Mouse (Mus musculus): Measurements from ENCODE around the gene Rftn1. TPM values are rescaled to one million over a fixed set of nuclear protein-coding genes. Genes with fewer than 3 reads are reported as not detected.

The Rftn1 gene
- total RNA-seq, 2 experiments from 2014 or later: 7.3 to 9.2 TPM

DNA sequence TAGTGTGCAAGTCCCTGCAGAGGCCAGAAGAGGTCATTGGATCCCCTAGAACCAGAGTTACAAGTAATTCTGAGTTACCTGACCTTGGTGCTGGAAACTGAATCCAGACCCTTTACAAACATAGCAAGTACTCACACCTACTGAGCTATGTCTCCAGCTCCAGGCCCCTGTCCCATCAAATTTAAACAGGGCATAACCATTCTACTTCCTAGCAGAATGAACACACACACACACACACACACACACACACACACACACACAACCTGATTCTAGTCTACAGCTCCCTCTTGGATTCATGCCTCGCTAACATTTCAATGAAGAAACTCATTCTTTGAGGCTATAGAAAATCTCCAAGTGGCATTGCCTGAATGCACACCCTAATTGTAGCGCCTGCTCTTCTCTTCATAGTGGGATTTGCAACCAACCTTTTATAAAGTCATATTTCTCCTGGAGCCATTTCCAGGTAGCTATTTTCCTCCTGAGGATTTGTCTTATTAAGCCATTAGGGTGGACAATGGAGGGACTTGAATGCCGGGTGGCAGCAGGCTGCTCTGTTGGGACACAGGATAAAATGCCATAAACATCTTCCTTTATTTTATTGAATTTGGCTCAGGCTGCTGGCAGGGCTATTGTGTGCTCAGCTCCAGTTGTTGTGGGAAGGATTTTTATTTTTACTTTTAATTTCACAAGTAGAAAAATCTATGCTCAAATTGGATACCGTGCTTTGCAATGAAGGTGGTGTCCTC lies 213.6 kb downstream of the Rftn1 start:
- intact Hi-C loops (cut with DNase I): no loop called here
- DNase-seq (ENCODE audit: low spot score in 2 of 2): no peak

GRCm38 (mm10) chr17:49975481-49975880 lies 215.0 kb downstream of the Rftn1 start:
- no peak for DNase-seq (ENCODE audit: low spot score in 2 of 2)
- intact Hi-C loops (cut with DNase I): no loop called here

- no peak for DNase-seq (ENCODE audit: low spot score in 2 of 2)
- intact Hi-C loops (cut with DNase I): no loop called here
These were observed 215.5 kb downstream of the Rftn1 start for GRCm38 (mm10) chr17:49974996-49975395.

- DNase-seq (ENCODE audit: low spot score in 2 of 2): no peak
- intact Hi-C loops (cut with DNase I): no loop called here
These were observed 218.3 kb downstream of the Rftn1 start for GRCm38 (mm10) chr17:49972164-49972563.

DNA sequence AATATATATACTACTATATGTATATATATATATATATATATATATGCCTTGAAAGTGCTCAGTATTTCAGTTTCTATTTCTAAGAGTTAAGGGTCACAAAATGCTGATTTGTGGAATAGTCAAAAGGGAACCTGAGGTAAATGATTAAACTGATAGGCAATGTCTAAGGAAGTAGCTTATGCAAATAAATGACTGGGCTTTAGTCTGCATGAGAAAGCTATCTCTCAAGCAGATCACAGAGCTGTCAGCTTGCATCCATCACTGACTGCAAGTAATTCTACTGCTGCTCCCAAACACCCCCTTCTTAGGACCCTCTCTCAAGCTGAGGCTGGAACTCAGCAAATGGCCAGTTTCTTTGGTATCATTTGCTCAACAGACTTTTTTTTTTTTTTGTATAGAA lies 219.4 kb downstream of the Rftn1 start:
- no peak for DNase-seq (ENCODE audit: low spot score in 2 of 2)

GRCm38 (mm10) chr17:49968467-49969207 lies 221.8 kb downstream of the Rftn1 start:
- DNase-seq (ENCODE audit: low spot score in 2 of 2): peak; percentile 60 to 73
- intact Hi-C loops (cut with DNase I): loop anchor here (1.0 to 5.0 kb wide), 2 partner anchors 224 to 269 kb away; partner anchors contain the start of gene Rftn1

More for the DNA sequence above, 219.4 kb downstream of the Rftn1 start:
- intact Hi-C loops (cut with DNase I): no loop called here

DNA sequence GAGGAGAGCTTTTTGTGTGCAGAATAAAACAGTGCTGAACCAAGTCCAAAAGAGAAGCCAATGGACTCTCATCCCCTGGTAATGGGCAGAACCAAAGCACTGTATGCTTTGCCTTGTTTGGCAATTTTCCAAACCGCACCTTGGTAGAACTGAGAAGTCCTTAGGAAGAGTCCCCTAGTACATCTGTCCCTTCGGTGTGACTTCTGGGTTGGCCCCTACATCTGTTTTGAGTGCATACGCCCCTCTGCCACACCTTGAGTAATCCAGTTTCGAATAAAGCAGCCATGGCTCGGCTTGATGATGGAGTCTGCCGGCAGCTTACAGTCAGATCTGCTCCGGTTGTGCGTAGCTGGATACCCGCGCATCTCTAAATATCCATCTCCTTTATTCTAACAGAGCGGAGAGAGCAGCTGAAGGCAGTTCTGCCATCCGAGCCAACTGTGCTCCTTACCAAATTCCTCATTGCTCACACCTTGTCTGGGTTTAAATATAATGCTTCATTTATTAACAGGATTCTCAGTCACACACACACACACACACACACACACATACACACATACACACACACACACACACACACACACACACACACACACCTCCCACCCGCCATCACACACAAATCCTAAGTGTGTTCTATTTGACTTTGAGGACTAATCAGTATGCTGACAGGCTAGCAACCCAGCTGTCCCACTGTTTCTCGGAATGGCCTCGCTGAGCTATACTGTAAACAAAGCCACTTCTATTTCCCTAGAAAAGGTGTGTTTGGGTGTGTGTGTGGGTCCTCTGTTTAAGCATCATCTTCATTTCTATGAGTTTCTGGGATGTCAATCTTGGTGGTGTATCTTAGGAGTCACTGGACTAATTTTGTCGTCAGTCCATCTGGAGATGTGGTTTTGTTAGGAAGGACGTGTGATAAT lies 224.4 kb downstream of the Rftn1 start:
- intact Hi-C loops (cut with DNase I): loop anchor here (5.0 kb wide), 1 partner anchor 226 kb away; the partner anchor contains the start of gene Rftn1
- DNase-seq (ENCODE audit: low spot score in 2 of 2): no peak

DNA sequence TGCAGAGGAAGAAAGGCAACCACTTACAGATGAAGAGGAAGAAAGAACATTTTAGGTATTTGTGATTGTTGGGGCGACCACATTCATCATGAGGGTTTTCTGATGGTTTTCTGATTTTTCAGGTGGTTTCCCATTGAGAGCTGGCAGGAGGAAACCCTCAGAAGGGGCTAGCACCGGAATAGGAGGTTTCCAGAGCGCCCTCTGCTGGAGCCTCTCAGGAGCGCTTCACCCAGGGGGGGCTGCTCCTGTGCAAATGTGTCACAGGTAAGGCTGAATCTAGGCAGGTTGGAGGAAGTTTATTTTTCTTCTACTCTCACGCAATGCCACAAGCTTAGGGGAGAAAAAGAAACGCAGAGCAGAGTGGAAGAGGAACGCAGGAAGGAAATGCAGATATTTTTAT lies 225.4 kb downstream of the Rftn1 start:
- DNase-seq (ENCODE audit: low spot score in 2 of 2): no peak
- intact Hi-C loops (cut with DNase I): loop anchor here (5.0 kb wide), 1 partner anchor 227 kb away; the partner anchor contains the start of gene Rftn1

DNA sequence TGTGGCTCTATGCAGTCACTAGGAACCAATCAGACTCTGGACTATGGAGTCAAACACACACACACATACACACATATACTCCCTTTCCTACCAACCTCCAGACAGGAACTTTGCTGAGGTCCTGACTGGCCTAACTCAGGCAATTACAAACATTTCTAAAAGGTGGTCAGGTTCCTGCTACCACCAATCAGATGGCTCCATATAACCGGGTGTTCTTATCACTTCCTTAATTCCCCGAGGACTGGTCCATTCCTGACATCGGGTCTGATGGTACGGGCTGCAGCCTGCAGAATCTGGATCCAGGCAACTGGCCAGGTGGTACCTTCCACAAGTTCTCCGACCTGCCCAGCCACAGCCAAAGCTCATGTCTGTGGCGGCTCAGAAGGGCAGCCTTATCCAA lies 226.0 kb downstream of the Rftn1 start:
- intact Hi-C loops (cut with DNase I): no loop called here

GRCm38 (mm10) chr17:49959021-49959420 lies 231.5 kb downstream of the Rftn1 start:
- intact Hi-C loops (cut with DNase I): no loop called here
- no peak for DNase-seq (ENCODE audit: low spot score in 2 of 2)

More for the DNA sequence above, 226.0 kb downstream of the Rftn1 start:
- DNase-seq (ENCODE audit: low spot score in 2 of 2): no peak

DNA sequence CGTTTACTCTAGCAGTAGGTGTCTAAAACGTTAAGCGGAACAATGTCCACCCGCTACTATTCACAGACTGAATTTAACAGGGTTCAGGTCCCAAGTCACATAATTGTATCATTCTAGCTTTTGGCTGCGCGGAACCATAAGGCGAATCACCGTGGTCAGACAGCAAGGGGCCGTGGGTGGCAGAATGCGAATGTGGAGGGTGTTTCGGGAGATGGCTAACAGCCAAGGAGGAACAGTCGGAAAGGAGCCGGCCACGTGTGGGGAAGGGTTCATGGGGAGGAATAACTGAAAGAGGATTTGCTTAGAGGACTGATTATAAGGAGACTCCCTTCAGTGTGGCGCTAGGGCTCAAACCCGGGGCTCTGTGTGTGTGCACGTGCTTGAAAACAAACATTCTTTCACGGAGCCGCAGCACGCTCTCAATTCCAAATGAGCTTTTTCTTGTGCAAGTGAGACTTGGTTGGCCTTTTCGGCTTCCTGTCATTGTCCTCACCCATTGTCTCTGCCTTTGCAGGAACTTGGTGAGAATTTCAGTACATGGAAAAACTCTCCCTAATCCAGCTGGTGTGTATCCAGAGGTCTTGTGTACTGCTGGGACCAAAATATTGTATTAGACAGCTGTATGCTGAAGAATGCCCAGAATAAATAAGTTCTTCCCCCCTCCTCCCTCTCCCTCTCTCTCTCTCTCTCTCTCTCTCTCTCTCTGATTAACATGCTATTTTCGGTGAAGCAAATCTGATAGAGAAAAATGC lies 238.4 kb downstream of the Rftn1 start:
- no peak for DNase-seq (ENCODE audit: low spot score in 2 of 2)
- intact Hi-C loops (cut with DNase I): loop anchor here (1.0 to 5.0 kb wide), 2 partner anchors 240 to 285 kb away; partner anchors contain the start of gene Rftn1

DNA sequence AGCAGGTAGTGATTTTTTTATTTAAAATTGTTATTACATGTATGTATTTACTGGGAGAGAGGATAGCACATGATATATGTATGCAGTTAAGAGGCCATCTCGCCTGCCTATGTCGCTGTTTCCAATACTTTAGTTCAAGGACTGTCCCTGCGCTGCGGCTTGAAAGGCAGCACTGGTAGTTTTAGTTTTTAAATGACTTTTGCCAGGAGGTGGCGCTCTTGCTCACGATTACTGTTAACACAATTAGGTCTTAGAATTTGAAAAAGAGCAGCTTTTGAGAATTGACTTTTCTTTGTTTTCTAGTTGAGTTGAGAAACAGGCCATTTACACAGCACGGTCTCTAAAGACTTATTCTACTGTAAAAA lies 239.0 kb downstream of the Rftn1 start:
- intact Hi-C loops (cut with DNase I): loop anchor here (1.0 to 5.0 kb wide), 2 partner anchors 241 to 286 kb away; partner anchors contain the start of gene Rftn1
- peak; percentile 85 to 86 for DNase-seq (ENCODE audit: low spot score in 2 of 2)

- DNase-seq (ENCODE audit: low spot score in 2 of 2): no peak
- intact Hi-C loops (cut with DNase I): no loop called here
These were observed 247.8 kb downstream of the Rftn1 start for GRCm38 (mm10) chr17:49942674-49943073.

Other genes starting within 250 kb of the Rftn1 start
- gene Dazl, start 103.0 kb upstream of the Rftn1 start, total RNA-seq (2021): 1 to 10 TPM; 3.8 to 4.5 TPM